In genomic region chr11:70309341-70309740, GRCm38 (mm10) we compare ENCODE assay signal across 10 mouse cellular contexts. TPM values are rescaled to one million over a fixed set of nuclear protein-coding genes. Genes with fewer than 3 reads are reported as not detected.
DNase-seq lines count a peak whose midpoint lies in the region; ATAC-seq and TF ChIP-seq lines count a peak whose summit lies in the region.
"Had no signal": no experiment of that assay in that cellular context is flagged by ENCODE, and none has a peak within 500 bp of the region (broad histone marks: within the 10 kb centered on the region; RNA-seq: fewer than 3 reads in every experiment).

No protein-coding gene starts in this region.

- peak; percentile 72 for DNase-seq in ES-CJ7 (ENCODE audit: low read depth, low spot score)
- peak; percentile 65 for DNase-seq in brain, embryonic 14.5 days (ENCODE audit: low read depth)
- peak; percentile 56 for DNase-seq in forelimb bud, embryonic 11.5 days (ENCODE audit: low read depth, low spot score)
- DNase-seq in limb, embryonic 14.5 days (ENCODE audit: low spot score) = peak; percentile 79
- DNase-seq in testis, postnatal 14 days (ENCODE audit: low spot score) = peak; percentile 38
- DNase-seq in urinary bladder, adult 2 months (ENCODE audit: low spot score) = no peak

- no peak for TF ChIP-seq POLR2A in brain, embryonic 14.5 days (IDR thresholded peaks at IDR 0.05; ENCODE audit: borderline replicate concordance, extremely low read depth, insufficient read depth, insufficient read length, poor library complexity, severe bottlenecking)
- no peak for TF ChIP-seq POLR2A in limb, embryonic 14.5 days (IDR thresholded peaks at IDR 0.05; ENCODE audit: borderline replicate concordance, extremely low read depth, insufficient read depth, insufficient read length)

- no peak overlapping the region for H3K4me3 ChIP-seq in intestine, postnatal 0 days (ENCODE audit: low read depth, low read length)
- H3K4me3 ChIP-seq in intestine, embryonic 15.5 days (replicated peaks) = no peak overlapping the region
- H3K4me3 ChIP-seq in limb, embryonic 14.5 days (replicated peaks; ENCODE audit: low read length) = no peak overlapping the region
- H3K4me3 ChIP-seq: liver, embryonic 15.5 days; stomach, embryonic 15.5 days had no signal

- no peak overlapping the region for H3K9ac ChIP-seq in intestine, postnatal 0 days (ENCODE audit: low read depth, low read length)
- H3K9ac ChIP-seq in intestine, embryonic 15.5 days = no peak overlapping the region
- H3K9ac ChIP-seq in limb, embryonic 14.5 days (ENCODE audit: low read depth, low read length, severe bottlenecking) = no peak overlapping the region
- H3K9ac ChIP-seq: liver, embryonic 15.5 days; stomach, embryonic 15.5 days had no signal

- TF ChIP-seq CTCF in intestine, postnatal 0 days (IDR thresholded peaks at IDR 0.05; ENCODE audit: low read depth) = peak; percentile 80
- peak; percentile 62; the same call in 1 of the 2 replicates for TF ChIP-seq CTCF in brain, embryonic 14.5 days (IDR thresholded peaks at IDR 0.05; ENCODE audit: borderline replicate concordance, extremely low read depth, insufficient read depth, insufficient read length)

- no peaks in the 10 kb centered on the region for H3K4me1 ChIP-seq in intestine, postnatal 0 days (replicated peaks; ENCODE audit: control insufficient read depth, insufficient read depth, low read length)
- H3K4me1 ChIP-seq in intestine, embryonic 15.5 days (replicated peaks) = no peaks in the 10 kb centered on the region
- H3K4me1 ChIP-seq in limb, embryonic 14.5 days (ENCODE audit: control insufficient read depth, insufficient read depth, low read length) = no peaks in the 10 kb centered on the region
- H3K4me1 ChIP-seq: liver, embryonic 15.5 days; stomach, embryonic 15.5 days had no signal

- H3K9me3 ChIP-seq in intestine, postnatal 0 days (ENCODE audit: control insufficient read depth) = no peaks in the 10 kb centered on the region
- no peaks in the 10 kb centered on the region for H3K9me3 ChIP-seq in intestine, embryonic 15.5 days
- H3K9me3 ChIP-seq in limb, embryonic 14.5 days (ENCODE audit: control insufficient read depth, low read length) = no peaks in the 10 kb centered on the region
- H3K9me3 ChIP-seq: liver, embryonic 15.5 days; stomach, embryonic 15.5 days had no signal

- WGBS in intestine, postnatal 0 days = 16% methylated on average over 9 of the region's 9 CpGs
- 26% methylated on average over 9 of the region's 9 CpGs for WGBS in intestine, embryonic 15.5 days
- WGBS in limb, embryonic 14.5 days = 25% methylated on average over 9 of the region's 9 CpGs

- no peaks in the 10 kb centered on the region for H3K36me3 ChIP-seq in intestine, postnatal 0 days (ENCODE audit: control insufficient read depth, insufficient read depth)
- H3K36me3 ChIP-seq in intestine, embryonic 15.5 days = no peaks in the 10 kb centered on the region
- no peaks in the 10 kb centered on the region for H3K36me3 ChIP-seq in limb, embryonic 14.5 days (ENCODE audit: control insufficient read depth, insufficient read depth, low read length)
- H3K36me3 ChIP-seq: liver, embryonic 15.5 days; stomach, embryonic 15.5 days had no signal

- H3K4me2 ChIP-seq in intestine, postnatal 0 days (replicated peaks; ENCODE audit: low read depth) = no peak overlapping the region
- H3K4me2 ChIP-seq in intestine, embryonic 15.5 days (replicated peaks) = no peak overlapping the region
- no peak overlapping the region for H3K4me2 ChIP-seq in limb, embryonic 14.5 days (replicated peaks; ENCODE audit: low read depth, low read length, severe bottlenecking)
- H3K4me2 ChIP-seq: liver, embryonic 15.5 days; stomach, embryonic 15.5 days had no signal

- H3K27ac ChIP-seq in intestine, postnatal 0 days (ENCODE audit: low read depth, low read length) = no peak overlapping the region
- H3K27ac ChIP-seq in intestine, embryonic 15.5 days = no peak overlapping the region
- no peak overlapping the region for H3K27ac ChIP-seq in limb, embryonic 14.5 days (replicated peaks; ENCODE audit: low read depth, low read length)
- H3K27ac ChIP-seq: liver, embryonic 15.5 days; stomach, embryonic 15.5 days had no signal

- no peak for ATAC-seq in intestine, postnatal 0 days
- ATAC-seq in intestine, embryonic 15.5 days = no peak
- no peak for ATAC-seq in limb, embryonic 14.5 days (ENCODE audit: low FRiP score, low read depth)

- peaks cover 8% of the 10 kb centered on the region; the same call in 1 of the 2 replicates for H3K27me3 ChIP-seq in intestine, postnatal 0 days (replicated peaks; ENCODE audit: control insufficient read depth, insufficient read depth, low read length)
- H3K27me3 ChIP-seq in intestine, embryonic 15.5 days (replicated peaks) = 0 out of 2 replicates have a peak, but pooled peaks cover 5% of the 10 kb centered on the region
- H3K27me3 ChIP-seq in limb, embryonic 14.5 days (ENCODE audit: control insufficient read depth, insufficient read depth, low read length) = no peaks in the 10 kb centered on the region
- H3K27me3 ChIP-seq: stomach, embryonic 15.5 days had no signal

RNA-seq across cellular contexts. Expression of gene Alox12e, which starts 13.1 kb away (rescaled TPM):
- polyA plus RNA-seq in intestine, postnatal 0 days (2015; fragmentation: Nextera tagmentation; extraction: Ambion mirVana) = 0.07 TPM in 1 of 2 replicates, not detected in the other
- polyA plus RNA-seq in intestine, embryonic 15.5 days (2015; fragmentation: Nextera tagmentation; extraction: Ambion mirVana) = not detected in 2 replicates
- polyA plus RNA-seq in brain, embryonic 14.5 days (2012; rRNA removed) = not detected in 2 replicates
- 0.04 and 0.09 TPM in 2 replicates for polyA plus RNA-seq in limb, embryonic 14.5 days (2012; rRNA removed)
- 0.12 and 0.26 TPM in 2 replicates for polyA plus RNA-seq in limb, embryonic 14.5 days (2014; fragmentation: Nextera tagmentation; extraction: Ambion mirVana)
- polyA plus RNA-seq in urinary bladder, adult 2 months (2012; rRNA removed) = 0.14 and 0.21 TPM in 2 replicates
- polyA plus RNA-seq: stomach, embryonic 15.5 days had no signal

RNA-seq across cellular contexts. Expression of gene Alox15, which starts 42.5 kb away (rescaled TPM):
- 0.12 and 0.33 TPM in 2 replicates for polyA plus RNA-seq in intestine, postnatal 0 days (2015; fragmentation: Nextera tagmentation; extraction: Ambion mirVana)
- 0.67 and 0.78 TPM in 2 replicates for polyA plus RNA-seq in intestine, embryonic 15.5 days (2015; fragmentation: Nextera tagmentation; extraction: Ambion mirVana)
- 0.05 and 0.29 TPM in 2 replicates for polyA plus RNA-seq in brain, embryonic 14.5 days (2012; rRNA removed)
- polyA plus RNA-seq in limb, embryonic 14.5 days (2012; rRNA removed) = 0.15 and 0.31 TPM in 2 replicates
- polyA plus RNA-seq in limb, embryonic 14.5 days (2014; fragmentation: Nextera tagmentation; extraction: Ambion mirVana) = 0.25 TPM in 1 of 2 replicates, not detected in the other
- 0.80 and 1.3 TPM in 2 replicates for polyA plus RNA-seq in urinary bladder, adult 2 months (2012; rRNA removed)

RNA-seq across cellular contexts. Expression of gene Alox12, which starts 54.2 kb away (rescaled TPM):
- 0.68 and 0.71 TPM in 2 replicates for polyA plus RNA-seq in intestine, postnatal 0 days (2015; fragmentation: Nextera tagmentation; extraction: Ambion mirVana)
- 2.1 and 2.2 TPM in 2 replicates for polyA plus RNA-seq in intestine, embryonic 15.5 days (2015; fragmentation: Nextera tagmentation; extraction: Ambion mirVana)
- polyA plus RNA-seq in brain, embryonic 14.5 days (2012; rRNA removed) = 0.78 and 1.6 TPM in 2 replicates
- 7.4 and 7.8 TPM in 2 replicates for polyA plus RNA-seq in limb, embryonic 14.5 days (2012; rRNA removed)
- 8.0 and 11.1 TPM in 2 replicates for polyA plus RNA-seq in limb, embryonic 14.5 days (2014; fragmentation: Nextera tagmentation; extraction: Ambion mirVana)
- polyA plus RNA-seq in urinary bladder, adult 2 months (2012; rRNA removed) = 14.7 and 15.3 TPM in 2 replicates
